16 mouse cellular contexts compared by ENCODE assay signal in the genomic region with DNA sequence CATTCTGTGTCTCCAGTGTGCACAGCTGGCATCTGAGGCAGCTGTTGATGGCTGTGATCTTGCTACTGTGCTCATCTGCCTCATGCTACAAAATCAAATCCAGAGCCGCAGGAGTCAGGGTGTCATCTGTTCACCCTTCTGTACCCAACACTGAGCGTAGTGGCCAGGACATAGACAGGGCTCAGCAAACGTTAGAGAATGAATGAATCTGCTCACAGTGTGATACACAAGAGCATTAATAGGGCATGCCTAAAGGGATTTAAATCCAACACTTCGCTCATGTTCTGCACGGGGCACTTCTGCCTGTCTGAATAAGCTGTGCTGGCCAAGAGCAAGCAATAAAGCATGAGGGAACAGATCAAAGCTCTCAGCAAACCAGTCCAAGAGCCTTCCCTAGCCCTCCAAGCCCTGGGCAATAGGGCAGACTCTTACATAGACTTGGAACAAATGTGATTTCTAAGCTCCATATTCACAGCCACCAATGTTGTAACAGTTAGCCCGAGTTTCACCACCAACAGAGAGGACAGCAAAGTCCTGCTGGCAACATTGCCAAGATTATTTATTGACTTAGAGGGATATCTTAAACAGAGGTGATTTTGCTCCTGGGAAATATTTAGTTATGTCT.
DNase-seq lines count a peak whose midpoint lies in the region; ATAC-seq and TF ChIP-seq lines count a peak whose summit lies in the region.
"Had no signal": no experiment of that assay in that cellular context is flagged by ENCODE, and none has a peak within 500 bp of the region (broad histone marks: within the 10 kb centered on the region; RNA-seq: fewer than 3 reads in every experiment).

No protein-coding gene starts in this region.

- no peak overlapping the region for H3K4me3 ChIP-seq in liver, adult 2 months (ENCODE audit: insufficient read depth, low read depth, low read length)
- H3K4me3 ChIP-seq in liver, embryonic 12.5 days, result no peak overlapping the region
- H3K4me3 ChIP-seq in midbrain, embryonic 12.5 days, result no peak overlapping the region
- H3K4me3 ChIP-seq: gastrocnemius, adult 2 months; heart, adult 2 months; liver, embryonic 13.5 days had no signal

- TF ChIP-seq POLR2A in liver, adult 2 months (IDR thresholded peaks at IDR 0.05; ENCODE audit: extremely low read depth, insufficient read depth, low read length), result no peak

- H3K27ac ChIP-seq in liver, adult 2 months (replicated peaks; ENCODE audit: insufficient read depth, low read depth, low read length), result no peak overlapping the region
- H3K27ac ChIP-seq in liver, embryonic 12.5 days, result no peak overlapping the region
- no peak overlapping the region for H3K27ac ChIP-seq in midbrain, embryonic 12.5 days (replicated peaks)
- H3K27ac ChIP-seq: gastrocnemius, adult 2 months; heart, adult 2 months; hindbrain, embryonic 14.5 days; kidney, postnatal 0 days; liver, embryonic 13.5 days had no signal

- no peaks in the 10 kb centered on the region for H3K9me3 ChIP-seq in liver, embryonic 12.5 days (replicated peaks)
- H3K9me3 ChIP-seq in midbrain, embryonic 12.5 days, result no peaks in the 10 kb centered on the region
- H3K9me3 ChIP-seq: liver, embryonic 13.5 days had no signal

- H3K4me1 ChIP-seq in liver, adult 2 months (ENCODE audit: control insufficient read depth, insufficient read depth, low read length), result peaks cover 7% of the 10 kb centered on the region
- H3K4me1 ChIP-seq in liver, embryonic 12.5 days, result no peaks in the 10 kb centered on the region
- H3K4me1 ChIP-seq in midbrain, embryonic 12.5 days, result peaks cover 12% of the 10 kb centered on the region
- H3K4me1 ChIP-seq: liver, embryonic 13.5 days had no signal

- no peak overlapping the region for H3K4me2 ChIP-seq in liver, embryonic 12.5 days
- no peak overlapping the region for H3K4me2 ChIP-seq in midbrain, embryonic 12.5 days (replicated peaks)
- H3K4me2 ChIP-seq: hindbrain, embryonic 14.5 days; liver, embryonic 13.5 days had no signal

- H3K27me3 ChIP-seq in liver, adult 2 months (ENCODE audit: control insufficient read depth, insufficient read depth, low read length), result no peaks in the 10 kb centered on the region
- H3K27me3 ChIP-seq in liver, embryonic 12.5 days (replicated peaks), result no peaks in the 10 kb centered on the region
- peaks cover 20% of the 10 kb centered on the region for H3K27me3 ChIP-seq in midbrain, embryonic 12.5 days
- H3K27me3 ChIP-seq: liver, embryonic 13.5 days had no signal

- no peak for TF ChIP-seq CTCF in liver, adult 2 months (IDR thresholded peaks at IDR 0.05; ENCODE audit: low read depth, low read length)

- H3K36me3 ChIP-seq in liver, adult 2 months (ENCODE audit: control insufficient read depth, insufficient read depth, low read length), result no peaks in the 10 kb centered on the region
- no peaks in the 10 kb centered on the region for H3K36me3 ChIP-seq in liver, embryonic 12.5 days
- H3K36me3 ChIP-seq in midbrain, embryonic 12.5 days, result no peaks in the 10 kb centered on the region
- H3K36me3 ChIP-seq: liver, embryonic 13.5 days had no signal

- DNase-seq in heart, adult 11 months, result peak; percentile 85
- DNase-seq in heart, adult 9 months (ENCODE audit: low spot score in 2 of 2), result no peak
- peak; percentile 98 for DNase-seq in liver, adult 2 months (ENCODE audit: extremely low read depth, low read depth, low spot score)
- DNase-seq in adrenal gland, postnatal 14 days, result peak; percentile 21
- DNase-seq in left cerebral cortex, adult 9 months (ENCODE audit: low spot score in 2 of 2), result no peak
- DNase-seq: cerebellum, postnatal 14 days; gastrocnemius, adult 2 months; heart, adult 2 months; liver, embryonic 13.5 days; right cerebral cortex, postnatal 14 days had no signal

- H3K79me2 ChIP-seq in liver, adult 2 months (ENCODE audit: control insufficient read depth, insufficient read depth, low read length), result no peaks in the 10 kb centered on the region

- no peak for ATAC-seq in liver, embryonic 12.5 days
- ATAC-seq in midbrain, embryonic 12.5 days (ENCODE audit: low FRiP score, low read depth), result peak; percentile 48
- no peak for ATAC-seq in megakaryocyte-erythroid progenitor cell, adult 5-6 weeks (replicated peaks; ENCODE audit: low FRiP score, low TSS enrichment, poor library complexity, severe bottlenecking)
- ATAC-seq: forebrain, embryonic 16.5 days had no signal

- no peak overlapping the region for H3K9ac ChIP-seq in liver, adult 2 months (ENCODE audit: low read depth, low read length)
- H3K9ac ChIP-seq in liver, embryonic 12.5 days, result no peak overlapping the region
- H3K9ac ChIP-seq in midbrain, embryonic 12.5 days (replicated peaks), result no peak overlapping the region
- H3K9ac ChIP-seq: hindbrain, embryonic 14.5 days; liver, embryonic 13.5 days had no signal

- 25% methylated on average over 6 of the region's 6 CpGs for WGBS in liver, adult 2 months
- WGBS in liver, embryonic 12.5 days (ENCODE audit: insufficient replicate concordance), result 63% methylated on average over 6 of the region's 6 CpGs
- WGBS in midbrain, embryonic 12.5 days, result 44% methylated on average over 6 of the region's 6 CpGs

Comparison
In these comparisons a context has a peak if more than half of its experiments do, and no peak if none do; other contexts are left out.
1. DNase-seq: peak in heart, adult 11 months (single experiment), liver, adult 2 months (single experiment) and adrenal gland, postnatal 14 days (single experiment); none in heart, adult 9 months (0 of 2) and left cerebral cortex, adult 9 months (0 of 2).